Mouse (Mus musculus) CH12.LX (cell line): ENCODE measurements at regions not wholly inside any gene's neighbourhood (a gene's known extent, or its start where the extent isn't known, plus 50 kb on each side); places are given as distances from the start of the nearest gene placed in this dataset.

Experiments
- DNase-seq: peaks from one replicate; pipeline ENCODE4 v3.0.0-alpha.2; 2013; ENCODE audit errors: extremely low read depth
- H3K27ac ChIP-seq: 2 replicates; pipeline ENCODE4 v1.5.1; 2012; ENCODE audit warnings: low read depth, mild to moderate bottlenecking, control low read depth, moderate library complexity; ENCODE audit not compliant: insufficient read depth
- H3K27me3 ChIP-seq: replicated peaks from 2 replicates; pipeline ENCODE3; 2012; ENCODE audit warnings: inconsistent platforms
- H3K36me3 ChIP-seq, 2 experiments: replicated peaks in 1 of 2; 2 replicates each; pipeline versions ENCODE3 to v1.6.1; 2012; ENCODE audit warnings: inconsistent platforms in 1 of 2, low read length in 1 of 2, mild to moderate bottlenecking in 1 of 2, mixed read lengths in 1 of 2, moderate library complexity in 1 of 2; ENCODE audit not compliant: control insufficient read depth in 1 of 2, insufficient read depth in 1 of 2
- H3K4me1 ChIP-seq, 2 experiments: 2 replicates each; pipeline ENCODE4 v1.6.1; 2012; ENCODE audit warnings: inconsistent platforms in 1 of 2, moderate library complexity in 1 of 2; ENCODE audit not compliant: insufficient read depth in 2 of 2, control insufficient read depth in 1 of 2
- H3K4me2 ChIP-seq: 2 replicates; pipeline ENCODE4 v1.6.1; 2012; ENCODE audit warnings: low read depth, mild to moderate bottlenecking, control low read depth; ENCODE audit not compliant: poor library complexity, insufficient read depth, severe bottlenecking
- H3K4me3 ChIP-seq, 3 experiments: fragments of 150-350 bp in 1 of 3; sonication (generic) in 1 of 3; replicated peaks in 1 of 3; 2 replicates each; pipeline versions ENCODE3 to v1.5.1; 2011 to 2012; ENCODE audit warnings: low read depth in 2 of 3, low read length in 2 of 3, mild to moderate bottlenecking in 2 of 3, moderate library complexity in 2 of 3, control low read depth in 1 of 3, improper control_type of control experiment in 1 of 3, inconsistent platforms in 1 of 3, mixed read lengths in 1 of 3; ENCODE audit not compliant: poor library complexity in 1 of 3
- H3K79me2 ChIP-seq: replicated peaks from 2 replicates; pipeline ENCODE4 v1.6.1; 2012; ENCODE audit warnings: mild to moderate bottlenecking, moderate library complexity; ENCODE audit not compliant: control insufficient read depth, poor library complexity, insufficient read depth, severe bottlenecking; ENCODE audit errors: extremely low read depth
- H3K9ac ChIP-seq: 2 replicates; pipeline ENCODE4 v1.6.1; 2012; ENCODE audit warnings: low read depth, mild to moderate bottlenecking, control low read depth, moderate library complexity; ENCODE audit not compliant: insufficient read depth
- H3K9me3 ChIP-seq: replicated peaks from 2 replicates; pipeline ENCODE3; 2012; ENCODE audit warnings: low read length, inconsistent platforms, mixed read lengths
- CHD2 ChIP-seq: IDR thresholded peaks from 2 replicates; pipeline ENCODE4 v1.6.1; 2011; ENCODE audit warnings: low read length, improper control_type of control experiment
- E2F4 ChIP-seq: IDR thresholded peaks from 2 replicates; pipeline ENCODE4 v1.6.1; 2011; ENCODE audit warnings: low read depth, low read length, improper control_type of control experiment; ENCODE audit not compliant: insufficient replicate concordance
- GABPA ChIP-seq: IDR thresholded peaks from 2 replicates; pipeline ENCODE4 v1.6.1; 2012; ENCODE audit warnings: low read depth, low read length, improper control_type of control experiment, inconsistent platforms; ENCODE audit not compliant: insufficient replicate concordance
- HCFC1 ChIP-seq: IDR thresholded peaks from 2 replicates; pipeline ENCODE4 v1.6.1; 2012; ENCODE audit warnings: low read depth, mild to moderate bottlenecking, inconsistent platforms, low read length, improper control_type of control experiment
- IRF4 ChIP-seq: IDR thresholded peaks from 2 replicates; pipeline ENCODE4 v1.6.1; 2014; ENCODE audit warnings: low read depth, mild to moderate bottlenecking, inconsistent platforms, low read length, improper control_type of control experiment
- JUN ChIP-seq: IDR thresholded peaks from 2 replicates; pipeline ENCODE4 v1.6.1; 2011; ENCODE audit warnings: low read depth, mild to moderate bottlenecking, low read length, improper control_type of control experiment, moderate library complexity; ENCODE audit not compliant: insufficient read depth
- MAFK ChIP-seq: IDR thresholded peaks from 2 replicates; pipeline ENCODE4 v1.6.1; 2011; ENCODE audit warnings: low read length, improper control_type of control experiment; ENCODE audit not compliant: insufficient replicate concordance
- MAX ChIP-seq: IDR thresholded peaks from 2 replicates; pipeline ENCODE4 v1.6.1; 2011; ENCODE audit warnings: low read length, improper control_type of control experiment
- MAZ ChIP-seq: IDR thresholded peaks from 2 replicates; pipeline ENCODE4 v1.6.1; 2012; ENCODE audit warnings: low read depth, mild to moderate bottlenecking, inconsistent platforms, low read length, improper control_type of control experiment, moderate library complexity
- MEF2A ChIP-seq: IDR thresholded peaks from 2 replicates; pipeline ENCODE4 v1.6.1; 2014; ENCODE audit warnings: low read depth, mild to moderate bottlenecking, inconsistent platforms, low read length, improper control_type of control experiment, borderline replicate concordance
- MYC ChIP-seq: IDR thresholded peaks from 2 replicates; pipeline ENCODE4 v1.6.1; 2011; ENCODE audit warnings: low read depth, mild to moderate bottlenecking, improper control_type of control experiment, low read length
- PAX5 ChIP-seq: IDR thresholded peaks from 2 replicates; pipeline ENCODE4 v1.6.1; 2012; ENCODE audit warnings: low read length, inconsistent platforms, mixed read lengths
- POLR2AphosphoS2 ChIP-seq: IDR thresholded peaks from 2 replicates; pipeline ENCODE4 v1.6.1; 2011; ENCODE audit warnings: low read depth, low read length, improper control_type of control experiment
- RAD21 ChIP-seq: IDR thresholded peaks from 2 replicates; pipeline ENCODE4 v1.6.1; 2011; ENCODE audit warnings: low read depth, mild to moderate bottlenecking, low read length, improper control_type of control experiment, moderate library complexity
- RCOR1 ChIP-seq: conservative IDR thresholded peaks from 2 replicates; pipeline ENCODE4 v1.6.1; 2012; ENCODE audit warnings: low read depth, mild to moderate bottlenecking, inconsistent platforms, low read length, improper control_type of control experiment
- TBP ChIP-seq: conservative IDR thresholded peaks from 2 replicates; pipeline ENCODE4 v1.6.1; 2011; ENCODE audit warnings: low read depth, low read length, improper control_type of control experiment
- TCF12 ChIP-seq: IDR thresholded peaks from 2 replicates; pipeline ENCODE4 v1.6.1; 2014; ENCODE audit warnings: low read depth, mild to moderate bottlenecking, inconsistent platforms, low read length, improper control_type of control experiment
- USF2 ChIP-seq: conservative IDR thresholded peaks from 2 replicates; pipeline ENCODE4 v1.6.1; 2011; ENCODE audit warnings: low read depth, low read length, improper control_type of control experiment
- ZKSCAN1 ChIP-seq: IDR thresholded peaks from 2 replicates; pipeline ENCODE4 v1.6.1; 2012; ENCODE audit warnings: low read depth, inconsistent platforms, low read length, improper control_type of control experiment, borderline replicate concordance
- ZNF384 ChIP-seq: IDR thresholded peaks from 2 replicates; pipeline ENCODE4 v1.6.1; 2012; ENCODE audit warnings: low read depth, low read length, improper control_type of control experiment, inconsistent platforms
- dilution Hi-C: fragments of 300-500 bp; cut with MboI; formaldehyde crosslinking; loops from 2 replicates; pipeline ENCODE4 v1.14.3; 2020; ENCODE audit warnings: low sequenced_read_pairs; ENCODE audit not compliant: extremely low pct_unique_long_range_greater_than_20kb, extremely low pct_ligation_motif_present
- in situ Hi-C: fragments of 300-500 bp; cut with MboI; formaldehyde crosslinking; loops from 3 replicates; pipeline ENCODE4 v1.14.3; 2019; ENCODE audit warnings: low sequenced_read_pairs, low pct_ligation_motif_present, low pct_unique_long_range_greater_than_20kb, mixed read lengths

DNA sequence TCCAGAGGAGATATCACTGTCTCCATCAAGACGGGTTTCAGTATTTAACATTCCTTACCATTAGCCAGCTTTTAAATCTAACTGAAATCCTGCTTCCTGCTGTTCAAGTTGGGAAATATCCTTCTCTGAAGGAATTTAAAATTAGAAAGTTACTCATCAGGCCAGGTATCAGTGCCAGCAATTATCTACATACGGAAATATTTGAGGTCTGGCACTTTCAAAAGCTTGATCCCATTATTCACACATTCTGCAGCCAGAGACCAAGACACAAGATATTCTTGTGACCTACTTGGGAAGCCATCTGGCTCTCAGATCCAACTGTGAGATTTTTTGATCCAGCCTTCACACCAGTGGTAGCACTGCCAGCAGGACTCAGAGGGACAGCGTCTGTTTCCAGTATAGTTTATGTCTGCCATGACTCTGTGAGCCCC lies 386.8 kb downstream of the Efnb2 start:
- no peak overlapping the region for H3K4me2 ChIP-seq
- H3K36me3 ChIP-seq, result no peaks in the 10 kb centered on the region
- H3K4me3 ChIP-seq, result no peak overlapping the region
- no peak overlapping the region for H3K9ac ChIP-seq
- dilution Hi-C loops, result no loop called here
- no peak for TF ChIP-seq GABPA
- H3K79me2 ChIP-seq, result no peaks in the 10 kb centered on the region
- H3K27me3 ChIP-seq, result no peaks in the 10 kb centered on the region
- H3K4me1 ChIP-seq, result no peaks in the 10 kb centered on the region
- in situ Hi-C loops, result no loop called here
- no peak overlapping the region for H3K27ac ChIP-seq
- DNase-seq, result no peak
- peaks cover 46% of the 10 kb centered on the region for H3K9me3 ChIP-seq

DNA sequence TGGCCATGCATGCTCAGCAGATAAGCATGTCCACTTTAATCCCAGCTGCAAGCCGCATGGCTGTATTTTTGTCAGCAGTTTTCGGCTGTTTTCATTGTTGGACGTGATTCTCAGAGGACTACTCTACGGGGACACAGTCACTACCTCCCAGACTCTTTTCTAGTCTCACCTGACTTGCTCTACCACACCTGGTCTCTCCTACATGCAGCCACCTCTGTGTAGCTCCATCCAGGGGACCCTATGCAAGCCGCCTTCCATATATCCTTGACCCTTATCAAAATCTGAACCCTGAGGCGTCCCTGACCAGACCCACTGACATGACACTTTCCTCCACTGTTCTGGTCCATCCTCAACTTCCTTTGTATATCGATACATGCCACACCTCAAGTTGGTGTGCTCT lies 402.2 kb downstream of the Efnb2 start:
- peaks cover 47% of the 10 kb centered on the region for H3K9me3 ChIP-seq
- dilution Hi-C loops, result no loop called here
- no peak overlapping the region for H3K4me3 ChIP-seq
- H3K27ac ChIP-seq, result no peak overlapping the region
- H3K9ac ChIP-seq, result no peak overlapping the region
- TF ChIP-seq JUN, result no peak
- no peak for TF ChIP-seq CHD2
- TF ChIP-seq MYC, result no peak
- TF ChIP-seq POLR2AphosphoS2, result no peak
- TF ChIP-seq E2F4, result no peak
- TF ChIP-seq TCF12, result no peak
- TF ChIP-seq RCOR1, result no peak
- TF ChIP-seq USF2, result no peak
- no peaks in the 10 kb centered on the region for H3K27me3 ChIP-seq
- H3K79me2 ChIP-seq, result no peaks in the 10 kb centered on the region
- H3K4me1 ChIP-seq, result no peaks in the 10 kb centered on the region
- no peaks in the 10 kb centered on the region for H3K36me3 ChIP-seq
- DNase-seq, result no peak
- no peak overlapping the region for H3K4me2 ChIP-seq
- in situ Hi-C loops, result no loop called here

DNA sequence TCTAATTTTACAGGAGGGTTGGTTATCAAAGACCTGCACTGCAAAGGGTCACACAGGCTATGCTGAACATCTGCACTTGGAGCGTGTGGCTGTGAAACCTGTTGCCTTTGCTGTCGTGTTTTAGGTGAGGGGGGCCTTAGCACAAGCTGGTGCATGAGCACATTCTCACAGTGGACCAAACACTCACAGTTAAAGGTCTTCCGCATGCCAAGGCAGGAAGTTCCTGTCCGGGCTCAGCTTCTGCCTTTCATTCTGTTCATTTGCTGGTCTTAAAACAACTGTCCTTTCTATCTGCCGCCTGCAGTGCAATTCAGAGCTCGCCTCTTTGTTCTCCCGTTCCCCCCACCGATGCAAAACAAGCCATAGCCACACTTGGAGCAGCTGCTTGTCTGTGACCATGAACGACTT lies 402.8 kb downstream of the Efnb2 start:
- Histone ChIP-seq H3K9ac (no peak overlapping the region), H3K27ac (no peak overlapping the region), H3K79me2 (no peaks in the 10 kb centered on the region), H3K9me3 (peaks cover 49% of the 10 kb centered on the region), H3K36me3 (no peaks in the 10 kb centered on the region), H3K27me3 (no peaks in the 10 kb centered on the region), H3K4me2 (no peak overlapping the region), H3K4me3 (no peak overlapping the region), H3K4me1 (no peaks in the 10 kb centered on the region)
- in situ Hi-C loops, result no loop called here
- DNase-seq, result no peak
- no peak for TF ChIP-seq ZKSCAN1
- no peak for TF ChIP-seq RAD21
- TF ChIP-seq E2F4, result no peak
- no peak for TF ChIP-seq PAX5
- TF ChIP-seq IRF4, result no peak
- TF ChIP-seq POLR2AphosphoS2, result no peak
- TF ChIP-seq MAX, result no peak
- TF ChIP-seq ZNF384, result no peak
- no peak for TF ChIP-seq MAFK
- no peak for TF ChIP-seq HCFC1
- TF ChIP-seq MAZ, result no peak
- no peak for TF ChIP-seq MEF2A
- TF ChIP-seq MYC, result no peak
- TF ChIP-seq TBP, result no peak
- no peak for TF ChIP-seq TCF12
- dilution Hi-C loops, result no loop called here
